Mouse (Mus musculus) cerebellum, adult 8-10 months (tissue): Measurements from ENCODE around the gene Ifna1.
"Not testable (repeated sequence)": the region's sequence is repeated elsewhere in the genome, so short reads cannot be mapped to it uniquely, and the experiment has no call there.

ENCODE experiments used
- DNase-seq: peaks from one replicate; pipeline ENCODE4 v3.0.0; 2022

Gene Ifna1

DNA sequence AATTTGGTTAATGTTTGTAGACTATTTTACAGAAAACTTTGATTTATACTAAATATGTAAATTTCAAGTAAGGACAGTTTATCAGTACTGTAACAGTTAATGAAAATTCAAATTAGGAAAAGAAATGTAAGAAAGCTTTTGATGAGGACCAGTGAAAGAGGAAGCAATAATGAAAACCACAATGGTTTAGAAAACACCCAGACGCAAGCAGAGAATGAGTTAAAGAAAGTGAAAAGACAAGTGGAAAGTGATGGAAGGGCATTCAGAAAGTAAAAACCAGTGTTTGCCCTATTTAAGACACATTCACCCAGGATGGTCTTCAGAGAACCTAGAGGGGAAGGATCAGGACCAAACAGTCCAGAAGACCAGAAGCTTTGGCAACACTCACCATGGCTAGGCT lies at the start of gene Ifna1:
Ifna1 (plus strand) TSS at position 390 of the 400 bp plus-strand sequence.
- DNase-seq: no peak

DNA sequence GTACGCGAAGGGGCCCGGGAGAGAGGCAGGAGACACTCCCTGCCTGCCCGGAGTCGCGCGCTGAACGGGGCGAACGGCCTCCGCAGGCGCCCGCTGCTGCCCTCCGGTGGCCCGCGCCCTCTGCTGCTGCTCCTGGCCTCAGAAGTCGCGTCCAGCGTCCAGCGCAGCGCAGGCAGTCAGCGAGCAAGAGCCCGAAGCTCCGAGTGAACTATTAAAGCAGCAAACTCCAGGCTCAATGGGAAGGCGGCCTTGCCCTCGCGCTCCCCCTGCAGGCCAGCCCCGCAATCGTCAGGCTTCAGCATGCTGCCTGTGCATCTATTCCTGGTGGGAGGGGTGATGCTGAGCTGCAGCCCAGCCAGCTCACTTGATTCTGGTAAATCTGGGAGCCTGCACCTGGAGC lies 46.9 kb upstream of the Ifna1 start, which contains the start of gene Gm13287:
Gm13287 (plus strand) TSS at position 301 of the 400 bp plus-strand sequence.
- DNase-seq: not testable (repeated sequence)

DNA sequence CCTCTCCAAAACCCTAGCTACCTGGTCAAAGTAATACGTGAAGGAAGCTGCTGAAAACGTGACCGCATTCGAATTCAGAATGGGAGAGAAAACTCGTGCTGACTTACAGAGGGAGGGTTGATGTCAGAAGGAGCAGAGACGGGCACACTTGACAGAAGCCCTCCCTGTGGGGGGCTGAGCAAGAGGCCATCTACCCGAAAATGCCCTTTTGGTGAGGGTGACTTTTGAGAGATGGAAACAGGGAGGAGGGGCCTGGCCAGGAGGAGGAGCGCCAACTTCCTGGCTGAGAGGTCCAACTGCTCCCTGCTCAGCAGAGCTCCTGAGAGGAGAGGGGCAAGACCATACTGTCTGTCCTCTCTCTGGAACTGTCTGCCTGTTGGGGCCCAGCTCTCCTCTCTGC lies 44.7 kb upstream of the Ifna1 start, which contains the start of gene Gm13288:
Gm13288 (plus strand) TSS at position 301 of the 400 bp plus-strand sequence.
- not testable (repeated sequence) for DNase-seq

DNA sequence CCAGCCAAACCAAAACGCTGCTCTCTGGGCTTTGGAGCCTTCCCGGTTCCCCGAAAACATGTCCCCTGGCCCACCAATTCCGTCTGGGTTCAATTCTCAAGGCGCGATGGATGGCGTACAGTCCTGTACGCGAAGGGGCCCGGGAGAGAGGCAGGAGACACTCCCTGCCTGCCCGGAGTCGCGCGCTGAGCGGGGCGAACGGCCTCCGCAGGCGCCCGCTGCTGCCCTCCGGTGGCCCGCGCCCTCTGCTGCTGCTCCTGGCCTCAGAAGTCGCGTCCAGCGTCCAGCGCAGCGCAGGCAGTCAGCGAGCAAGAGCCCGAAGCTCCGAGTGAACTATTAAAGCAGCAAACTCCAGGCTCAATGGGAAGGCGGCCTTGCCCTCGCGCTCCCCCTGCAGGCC lies 44.1 kb upstream of the Ifna1 start:
- not testable (repeated sequence) for DNase-seq

DNA sequence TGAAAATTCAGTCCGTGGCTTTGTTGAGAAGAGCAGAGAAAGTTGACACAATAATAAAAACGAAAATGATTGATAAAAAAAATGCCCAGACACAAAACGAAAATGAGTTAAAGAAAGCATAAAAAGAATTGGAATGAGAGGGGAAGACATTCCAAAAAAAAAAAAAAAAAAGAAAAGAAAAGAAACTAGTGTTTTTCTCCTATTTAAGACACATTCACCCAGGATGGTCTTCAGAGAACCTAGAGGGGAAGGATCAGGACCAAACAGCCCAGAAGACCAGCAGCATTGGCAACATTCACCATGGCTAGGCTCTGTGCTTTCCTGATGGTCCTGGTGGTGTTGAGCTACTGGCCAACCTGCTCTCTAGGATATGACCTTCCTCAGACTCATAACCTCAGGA lies 34.0 kb upstream of the Ifna1 start, which contains the start of gene Ifna7:
Ifna7 (plus strand) TSS at position 301 of the 400 bp plus-strand sequence.
- DNase-seq: no peak

DNA sequence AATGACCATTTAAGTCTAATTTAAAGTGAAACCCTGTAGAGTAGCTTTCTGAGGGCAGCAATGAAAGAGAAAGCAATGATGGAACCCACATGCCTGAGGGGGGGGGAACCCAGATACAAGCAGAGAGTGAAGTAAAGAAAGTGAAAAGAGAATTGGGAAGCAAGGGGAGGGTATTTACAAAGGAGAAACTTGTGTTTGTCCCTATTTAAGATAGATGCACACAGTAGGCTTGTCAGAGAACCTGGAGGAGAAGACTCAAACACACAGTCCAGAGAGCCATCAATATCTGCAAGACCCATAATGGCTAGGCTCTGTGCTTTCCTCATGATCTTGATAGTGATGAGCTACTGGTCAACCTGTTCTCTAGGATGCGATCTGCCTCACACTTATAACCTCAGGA lies 30.2 kb upstream of the Ifna1 start, which contains the start of gene Ifna11:
Ifna11 (plus strand) TSS at position 301 of the 400 bp plus-strand sequence.
- DNase-seq: no peak

DNA sequence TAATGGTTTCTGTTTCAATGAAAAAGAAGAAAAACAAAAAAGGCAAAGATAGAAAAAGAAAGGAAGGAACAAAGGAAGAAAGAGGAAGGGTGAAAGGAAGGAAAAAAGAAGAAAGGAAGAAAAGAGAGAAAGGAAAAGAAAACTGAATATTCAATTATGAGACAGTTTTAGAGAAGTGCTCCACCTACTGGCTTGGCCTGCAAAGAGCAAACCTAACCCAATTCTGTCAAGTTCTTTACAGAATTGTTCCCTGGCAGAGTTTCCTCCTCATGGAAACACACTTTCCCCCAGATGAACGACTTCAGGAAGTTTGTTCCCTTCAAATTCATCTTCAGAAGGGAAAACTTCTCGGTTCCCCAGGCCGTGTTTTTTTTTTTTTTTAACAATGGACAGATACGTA lies 26.9 kb upstream of the Ifna1 start:
- DNase-seq: no peak

DNA sequence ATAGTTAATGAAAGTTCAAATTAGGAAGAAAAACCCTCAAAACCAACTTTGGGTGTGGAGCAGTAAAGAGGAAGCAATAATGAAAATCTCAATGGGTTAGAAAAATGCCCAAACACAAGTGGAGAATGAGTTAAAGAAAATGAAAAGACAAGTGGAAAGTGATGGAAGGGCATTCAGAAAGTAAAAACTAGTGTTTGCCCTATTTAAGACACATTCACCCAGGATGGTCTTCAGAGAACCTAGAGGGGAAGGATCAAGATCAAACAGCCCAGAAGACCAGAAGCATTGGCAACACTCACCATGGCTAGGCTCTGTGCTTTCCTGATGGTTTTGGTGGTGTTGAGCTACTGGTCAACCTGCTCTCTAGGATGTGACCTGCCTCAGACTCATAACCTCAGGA lies 22.8 kb upstream of the Ifna1 start, which contains the start of gene Ifna6:
Ifna6 (plus strand) TSS at position 301 of the 400 bp plus-strand sequence.
- not testable (repeated sequence) for DNase-seq

DNA sequence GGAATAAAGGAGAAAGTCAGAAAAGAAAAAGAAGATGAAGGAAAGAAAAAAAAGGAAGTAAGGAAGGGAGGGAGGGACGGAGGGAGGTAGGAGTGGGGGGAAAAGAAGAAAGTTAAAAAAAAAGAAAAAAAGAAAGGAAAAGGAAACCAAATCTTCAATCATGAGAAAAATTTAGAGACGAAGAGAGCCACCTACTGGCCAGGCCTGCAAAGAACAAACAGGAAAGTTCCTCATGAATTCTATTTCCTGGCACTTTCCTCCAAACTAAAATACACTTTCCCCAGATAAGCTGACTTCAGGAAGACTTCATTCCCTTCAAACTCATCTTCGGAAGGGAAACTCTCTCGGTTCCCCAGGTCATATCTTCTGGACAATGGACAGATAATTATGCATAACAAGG lies 19.4 kb upstream of the Ifna1 start:
- DNase-seq: no peak

DNA sequence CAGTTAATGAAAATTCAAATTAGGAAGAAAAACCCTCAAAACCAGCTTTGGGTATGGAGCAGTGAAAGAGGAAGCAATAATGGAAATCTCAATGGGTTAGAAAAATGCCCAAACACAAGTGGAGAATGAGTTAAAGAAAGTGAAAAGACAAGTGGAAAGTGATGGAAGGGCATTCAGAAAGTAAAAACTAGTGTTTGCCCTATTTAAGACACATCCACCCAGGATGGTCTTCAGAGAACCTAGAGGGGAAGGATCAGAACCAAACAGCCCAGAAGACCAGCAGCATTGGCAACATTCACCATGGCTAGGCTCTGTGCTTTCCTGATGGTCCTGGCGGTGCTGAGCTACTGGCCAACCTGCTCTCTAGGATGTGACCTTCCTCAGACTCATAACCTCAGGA lies 14.7 kb upstream of the Ifna1 start, which contains the start of gene Ifna5:
Ifna5 (plus strand) TSS at position 301 of the 400 bp plus-strand sequence.
- DNase-seq: not testable (repeated sequence)

DNA sequence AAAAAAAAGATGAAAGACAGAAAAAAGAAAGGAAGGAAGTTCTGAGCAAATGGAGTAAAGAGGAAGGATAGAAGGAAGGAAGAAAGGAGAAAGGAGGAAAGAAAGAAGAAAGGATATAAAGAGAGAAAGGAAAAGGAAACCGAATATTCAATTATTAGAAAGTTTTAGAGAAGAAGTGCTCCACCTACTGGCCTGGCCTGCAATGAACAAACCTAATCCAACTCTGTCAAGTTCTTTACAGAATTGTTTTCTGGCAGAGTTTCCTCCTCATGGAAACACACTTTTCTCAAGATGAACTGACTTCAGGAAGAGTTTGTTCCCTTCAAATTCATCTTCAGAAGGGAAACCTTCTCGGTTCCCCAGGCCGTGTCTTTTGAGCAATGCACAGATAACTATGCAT lies 11.1 kb upstream of the Ifna1 start:
- DNase-seq: no peak

DNA sequence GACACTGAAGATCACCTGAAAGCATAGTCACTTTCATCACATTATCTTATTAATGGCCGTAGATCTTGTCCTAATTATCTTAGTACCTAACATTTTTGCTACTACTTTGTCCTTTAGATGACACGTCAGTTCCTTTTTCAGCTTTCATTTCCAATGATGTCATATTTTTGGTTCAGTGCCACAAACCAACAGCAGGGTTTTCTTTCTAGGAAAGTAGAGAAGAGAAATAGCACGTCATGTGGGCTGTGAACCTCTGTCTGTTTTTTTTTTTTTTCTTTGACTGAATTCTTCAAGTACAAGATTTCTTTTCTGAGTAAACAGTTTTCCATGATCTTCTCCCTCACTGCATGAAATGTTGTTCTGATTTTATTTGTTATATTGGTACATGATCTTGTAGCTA lies 9.8 kb upstream of the Ifna1 start:
- DNase-seq: no peak

DNA sequence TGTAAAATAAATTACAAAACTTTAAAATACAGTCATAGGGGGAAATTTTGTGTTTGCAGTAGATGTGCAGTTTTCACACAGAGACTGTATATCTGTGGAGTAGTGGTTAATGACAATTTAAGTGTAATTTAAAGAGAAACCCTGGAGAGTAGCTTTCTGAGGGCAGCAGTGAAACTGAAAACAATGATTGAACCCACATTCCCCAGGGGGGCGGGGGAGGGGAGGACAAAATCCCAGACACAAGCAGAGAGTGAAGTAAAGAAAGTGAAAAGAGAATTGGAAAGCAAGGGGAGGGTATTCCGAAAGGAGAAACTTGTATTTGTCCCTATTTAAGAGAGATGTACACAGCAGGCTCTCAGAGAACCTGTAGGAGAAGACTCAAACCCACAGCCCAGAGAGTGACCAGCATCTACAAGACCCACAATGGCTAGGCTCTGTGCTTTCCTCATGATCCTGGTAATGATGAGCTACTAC lies 8.4 kb upstream of the Ifna1 start, which contains the start of gene Ifna4:
Ifna4 (plus strand) TSS at position 424 of the 474 bp plus-strand sequence.
- no peak for DNase-seq

DNA sequence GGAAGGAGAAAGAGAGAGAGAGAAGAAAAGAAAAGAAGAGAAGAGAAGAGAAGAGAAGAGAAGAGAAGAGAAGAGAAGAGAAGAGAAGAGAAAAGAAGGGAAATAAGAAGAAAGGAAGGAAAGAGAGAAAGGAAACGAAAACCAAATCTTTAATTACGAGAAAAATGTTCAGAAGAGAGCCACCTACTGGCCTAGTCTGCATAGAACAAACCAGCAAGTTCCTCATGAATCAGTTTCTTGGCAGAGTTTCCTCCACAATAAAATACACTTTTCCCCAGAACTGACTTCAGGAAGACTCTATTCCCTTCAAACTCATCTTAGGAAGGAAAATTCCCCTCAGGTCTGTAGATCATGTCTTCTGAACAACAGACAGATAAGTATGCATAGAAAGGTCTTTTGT lies 4.6 kb upstream of the Ifna1 start:
- DNase-seq: no peak

DNA sequence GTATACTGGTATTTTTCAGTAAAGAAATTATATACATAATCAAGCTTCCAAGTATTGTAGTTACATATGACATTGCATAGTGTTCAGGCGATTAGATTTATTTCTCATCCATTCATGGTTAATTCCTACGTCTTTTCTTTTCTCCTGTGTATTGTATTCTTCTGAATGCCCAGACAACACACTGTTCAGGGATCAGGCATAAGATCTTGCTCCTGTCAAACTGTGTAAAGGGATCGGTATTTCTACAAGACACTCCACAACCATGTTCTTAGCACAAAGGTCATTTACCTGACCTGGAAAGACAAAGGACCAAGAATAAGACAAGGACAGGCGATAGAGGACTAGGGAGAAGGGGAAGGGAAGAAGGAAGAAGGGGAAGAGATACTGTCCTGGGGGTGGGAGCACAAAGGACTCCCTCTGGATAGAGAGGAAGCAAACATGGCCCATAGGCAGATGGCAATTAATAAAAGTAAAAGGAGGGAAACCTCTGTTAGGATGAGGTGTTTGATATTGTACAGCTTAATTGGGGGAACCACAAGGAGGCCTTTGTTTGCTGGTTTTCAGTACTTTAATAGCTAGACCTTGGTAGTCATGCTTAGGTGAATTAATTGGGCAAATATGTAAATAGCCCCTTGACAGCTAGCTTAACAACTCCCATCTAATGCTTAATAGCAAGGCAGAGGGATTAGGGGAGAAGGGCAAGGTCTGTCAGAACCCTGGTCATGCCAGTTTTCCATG lies 1.3 kb downstream of the Ifna1 start:
- no peak for DNase-seq

DNA sequence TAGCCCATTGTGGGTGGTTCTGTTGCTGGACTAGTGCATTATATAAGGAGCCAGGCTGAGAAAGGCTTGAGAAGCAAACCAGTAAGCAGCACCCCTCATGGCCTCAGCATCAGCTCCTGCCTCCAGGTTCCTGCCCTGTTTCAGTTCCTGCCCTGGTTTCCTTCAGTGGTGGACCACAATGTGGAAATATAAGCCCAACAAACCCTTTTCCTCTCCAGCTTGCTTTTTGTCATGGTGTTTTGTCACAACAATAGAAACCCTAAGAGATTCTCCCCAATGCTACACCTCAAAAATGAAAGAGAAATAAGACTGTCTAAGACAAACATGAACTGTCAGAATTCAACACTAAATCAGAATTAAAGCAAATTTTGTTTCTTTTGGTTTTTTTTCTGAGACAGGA lies 9.3 kb downstream of the Ifna1 start:
- DNase-seq: no peak

DNA sequence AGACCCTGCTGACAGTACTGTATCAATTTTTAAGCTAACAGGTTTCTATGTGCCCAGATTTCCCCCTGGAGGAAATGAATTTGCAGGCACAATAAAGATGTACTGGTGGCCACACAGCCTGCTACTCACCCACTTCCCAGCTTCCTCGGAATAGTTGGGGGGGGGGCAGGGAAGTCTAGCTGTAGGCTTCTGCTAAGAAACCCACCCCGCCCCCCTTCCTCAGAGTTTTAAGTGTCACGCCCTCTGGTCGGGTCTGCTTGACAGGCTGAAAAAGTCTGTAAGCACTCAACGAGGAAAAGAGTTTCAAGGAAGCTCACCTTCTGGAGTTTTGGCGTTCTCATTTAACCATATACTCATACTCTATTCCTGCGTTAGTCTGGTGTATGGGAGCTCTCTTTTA lies 13.4 kb downstream of the Ifna1 start:
- DNase-seq: no peak

DNA sequence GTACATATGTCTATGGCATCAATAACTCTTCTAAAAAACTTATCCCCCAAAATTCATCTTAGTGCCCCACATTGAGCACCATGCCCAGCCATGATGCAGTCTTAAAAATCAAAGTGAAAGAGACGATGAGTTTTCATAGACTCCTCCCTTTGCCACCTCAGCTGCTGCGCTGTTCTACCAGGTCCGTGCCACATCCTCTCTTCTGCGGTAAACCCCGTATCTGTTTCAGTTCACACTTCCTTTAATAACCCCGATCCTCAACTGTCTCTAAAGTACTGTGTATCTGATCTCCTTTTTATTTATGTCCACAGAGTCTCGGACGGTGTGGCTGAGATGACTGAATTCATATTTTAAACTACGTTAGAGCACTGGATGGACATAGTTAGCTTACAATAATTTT lies 14.7 kb downstream of the Ifna1 start:
- DNase-seq: no peak

DNA sequence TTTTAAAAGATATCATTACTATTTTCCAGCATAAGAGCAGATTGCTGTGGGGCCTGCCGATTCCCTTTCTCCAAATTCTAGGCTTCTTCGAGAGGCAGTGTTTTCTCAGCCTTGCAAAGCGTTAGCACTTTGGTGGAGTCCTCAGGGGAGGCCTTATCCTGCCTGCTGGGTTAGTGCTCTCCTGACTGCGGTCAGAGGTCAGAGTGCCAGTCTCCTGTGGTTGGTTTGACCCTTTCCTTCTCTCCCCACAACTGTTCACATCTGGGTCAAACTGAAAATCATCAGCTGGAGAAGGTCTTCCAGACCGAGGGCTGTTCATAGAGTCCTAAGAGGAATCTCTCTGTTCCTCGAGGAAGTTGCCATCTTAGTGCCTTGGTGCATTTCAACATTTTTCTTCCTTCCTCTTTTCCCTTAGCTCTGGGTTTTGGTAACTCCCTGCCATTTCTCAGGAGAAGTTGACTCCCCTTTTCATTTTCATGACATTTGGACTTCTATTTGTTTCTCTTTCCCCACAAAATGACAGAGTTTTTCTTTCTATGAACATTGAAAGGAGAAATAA lies 15.2 kb downstream of the Ifna1 start:
- no peak for DNase-seq

DNA sequence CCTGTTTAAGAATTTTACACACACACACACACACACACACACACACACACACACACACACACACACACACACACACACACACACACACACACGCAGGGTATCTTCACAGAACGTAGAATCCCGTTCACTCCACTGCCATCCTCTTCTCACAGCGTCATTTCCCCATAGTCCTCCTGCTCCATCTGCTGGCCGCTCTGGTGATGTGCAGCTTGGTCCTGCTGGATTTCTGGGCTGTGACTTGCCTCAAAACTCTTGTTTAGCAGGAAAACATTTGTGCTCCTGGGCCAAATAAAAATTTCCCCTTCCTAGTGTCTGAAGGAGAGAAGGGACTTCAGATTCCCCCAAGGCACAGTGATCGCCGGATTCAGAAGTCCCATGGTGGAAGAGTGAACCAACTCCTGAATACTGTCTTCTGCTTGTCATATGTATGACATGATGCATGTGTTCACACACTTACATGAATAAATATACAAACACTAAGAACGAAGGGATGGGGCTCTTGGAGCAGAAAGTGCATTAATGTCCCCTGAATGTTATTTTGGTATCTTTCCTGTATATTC lies 17.6 kb downstream of the Ifna1 start:
- DNase-seq: peak; percentile 60

DNA sequence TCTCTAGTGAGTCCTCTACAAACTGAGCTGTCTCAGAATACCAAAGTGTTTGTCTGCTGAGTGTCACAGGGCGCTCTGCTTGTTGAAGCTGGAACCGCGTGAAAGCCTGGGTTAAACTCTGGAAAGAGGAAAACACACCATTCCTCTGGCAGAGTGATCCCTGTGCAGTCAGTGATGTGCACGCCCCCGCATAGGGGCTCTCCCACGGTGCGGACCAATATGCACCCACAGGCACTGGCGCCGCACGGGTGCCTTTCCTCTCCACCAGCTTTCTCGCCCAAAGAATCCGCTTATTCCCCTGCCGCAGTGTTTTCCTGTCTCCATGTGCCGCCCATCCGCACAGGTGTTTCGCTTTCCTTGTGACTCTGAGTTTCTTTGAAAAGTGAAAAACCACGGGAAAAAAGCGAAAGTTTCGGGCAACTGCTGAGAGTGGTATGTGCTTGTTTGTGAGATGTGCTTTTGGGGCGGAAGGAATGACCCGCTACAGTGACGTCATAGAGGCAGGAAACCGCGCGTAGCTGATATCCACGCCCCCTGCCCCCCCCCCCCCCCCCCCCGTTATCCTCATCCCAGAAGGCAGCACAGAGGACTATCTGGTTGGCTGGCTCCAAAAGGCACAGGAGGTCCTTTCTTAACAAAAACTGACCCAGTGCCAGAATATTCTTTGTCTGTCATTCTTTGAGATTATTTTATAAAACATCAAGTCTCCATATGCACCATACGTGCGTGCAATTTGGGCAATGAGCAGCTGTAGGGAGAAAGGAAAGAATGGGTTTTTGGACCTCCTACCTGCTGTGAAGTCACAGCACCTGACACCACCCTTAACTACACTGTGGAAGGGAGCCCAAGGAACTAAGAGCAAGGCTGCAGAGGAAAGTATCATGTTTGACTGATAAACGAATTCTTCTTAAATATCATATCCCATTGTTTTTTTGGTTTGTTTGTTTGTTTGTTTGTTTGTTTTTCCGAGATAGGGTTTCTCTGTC lies 18.3 kb downstream of the Ifna1 start:
- DNase-seq: no peak

DNA sequence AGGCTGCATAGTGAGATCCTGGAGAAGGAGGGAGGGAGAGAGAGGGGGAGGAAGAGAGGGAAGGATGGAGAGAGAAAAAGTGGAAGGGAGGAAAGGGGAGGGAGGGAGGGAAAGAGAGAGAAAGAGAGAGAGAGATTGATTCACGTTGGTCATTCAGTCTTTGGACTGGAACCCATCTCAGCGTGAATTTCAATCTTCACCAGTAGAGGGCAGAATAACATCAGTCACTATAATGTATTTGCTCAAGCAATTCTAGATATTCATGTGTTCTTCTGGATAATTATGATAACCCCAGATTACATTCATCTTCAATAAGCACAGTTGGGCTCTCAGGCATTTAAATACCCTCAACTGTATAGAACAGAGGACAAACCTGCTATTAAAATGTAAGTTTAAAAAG lies 22.8 kb downstream of the Ifna1 start:
- peak; percentile 10 for DNase-seq
